Mouse (Mus musculus): ENCODE data around the gene Dolpp1. TPM values are rescaled to one million over a fixed set of nuclear protein-coding genes. Genes with fewer than 3 reads are reported as not detected.

Dolpp1 gene
- total RNA-seq (2021), result 1 to 10 TPM; 5.3 to 6.1 TPM
- long read RNA-seq, experiment 1, transcript Dolpp1-201 (8 exons, 2,251 nt), result major isoform, 8 of 9 reads
- long read RNA-seq, experiment 1, partial matches to known transcripts, result 0 of 9 reads
- long read RNA-seq, experiment 1, other reads (novel, unspliced or antisense), result 1 of 9 reads
- long read RNA-seq, experiment 2, transcript Dolpp1-201 (8 exons, 2,251 nt), result major isoform, 6 of 8 reads
- long read RNA-seq, experiment 2, partial matches to known transcripts, result 0 of 8 reads
- long read RNA-seq, experiment 2, other reads (novel, unspliced or antisense), result 2 of 8 reads

DNA sequence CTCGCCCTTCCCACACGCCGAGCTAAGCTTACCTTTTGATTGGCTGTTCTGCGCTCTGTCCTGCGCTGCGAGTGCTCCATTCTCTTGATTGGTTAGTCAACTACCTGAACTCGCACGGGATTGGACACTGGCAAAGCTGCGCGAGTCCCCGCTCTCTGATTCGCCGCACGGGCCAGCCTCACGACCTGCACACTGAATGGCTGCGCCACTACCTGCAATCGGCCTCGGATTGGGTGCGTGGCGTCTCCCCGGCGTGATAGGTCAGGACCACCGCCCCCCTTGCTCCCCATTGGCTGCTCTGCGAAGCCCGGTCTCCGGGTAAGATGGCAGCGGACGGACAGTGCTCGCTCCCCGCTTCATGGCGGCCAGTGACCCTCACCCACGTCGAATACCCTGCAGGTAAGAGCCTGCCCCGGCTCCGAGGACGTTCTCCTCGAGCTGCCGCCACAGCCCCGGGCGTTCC, at the start of gene Dolpp1:
Gene Dolpp1 (plus strand): TSS at position 141 of the 463 bp plus-strand sequence.
- intact Hi-C loops (cut with DNase I), result no loop called here
- peak within 1 kb of the TSS; percentile 83 for H3K4me3 ChIP-seq

DNA sequence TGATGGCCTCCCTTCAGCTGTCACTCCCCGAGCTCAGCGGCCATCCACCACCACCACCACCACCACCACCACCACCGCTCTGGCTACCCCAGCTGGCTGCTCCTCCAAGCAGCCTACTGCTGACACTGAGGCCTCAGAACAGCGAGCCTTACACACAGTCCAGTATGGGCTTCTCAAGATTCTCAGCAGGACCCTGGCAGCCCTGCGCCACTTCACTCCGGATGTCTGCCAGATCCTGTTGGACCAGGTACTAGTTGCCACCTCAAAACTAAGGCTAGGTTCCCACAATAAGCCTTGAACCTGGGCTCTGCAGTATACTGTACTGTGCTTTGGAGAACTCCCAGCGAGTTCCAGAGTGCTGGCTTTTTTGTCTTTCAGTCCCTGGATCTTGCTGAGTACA, 49.5 kb upstream of the Dolpp1 start:
- intact Hi-C loops (cut with DNase I), result no loop called here

More for the DNA sequence above, at the start of gene Dolpp1:
- DNase-seq, result peak; percentile 99
- TF ChIP-seq CTCF (IDR thresholded peaks at IDR 0.05), result no peak
- H3K27ac ChIP-seq, result peak within 1 kb of the TSS; percentile 93

DNA sequence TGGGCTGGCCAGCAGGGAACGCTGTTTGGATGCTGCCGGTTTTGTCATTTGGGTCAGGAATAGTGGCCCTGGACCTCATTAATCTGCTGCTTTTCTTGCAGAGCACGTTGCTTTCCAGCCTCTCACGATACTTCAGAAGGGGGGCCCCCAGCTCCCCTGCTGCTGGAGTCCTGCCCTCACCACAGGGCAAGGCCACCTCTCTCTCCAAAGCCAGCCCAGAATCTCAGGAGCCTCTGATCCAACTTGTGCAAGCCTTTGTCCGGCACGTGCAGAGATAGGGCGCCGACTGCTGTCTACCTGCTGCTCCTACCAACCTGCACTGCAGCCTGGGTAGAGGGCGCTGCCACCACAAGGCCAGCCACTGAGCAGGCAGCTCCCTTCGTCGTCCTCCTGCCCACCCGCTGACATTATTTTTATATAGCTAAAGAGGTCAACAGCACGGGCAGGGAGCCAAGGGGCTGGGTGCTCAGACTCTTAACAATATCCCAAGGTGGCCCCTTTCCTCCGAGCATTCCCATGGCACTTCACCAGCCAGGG, 48.4 kb upstream of the Dolpp1 start:
- H3K27ac ChIP-seq, result peak overlapping the region; percentile 16; the same call in 1 of the 2 replicates
- DNase-seq, result no peak
- TF ChIP-seq CTCF (IDR thresholded peaks at IDR 0.05), result no peak

More for the DNA sequence above, 49.5 kb upstream of the Dolpp1 start:
- DNase-seq, result no peak
- TF ChIP-seq CTCF (IDR thresholded peaks at IDR 0.05), result no peak
- Histone ChIP-seq H3K27ac (no peak overlapping the region), H3K4me3 (no peak overlapping the region)

DNA sequence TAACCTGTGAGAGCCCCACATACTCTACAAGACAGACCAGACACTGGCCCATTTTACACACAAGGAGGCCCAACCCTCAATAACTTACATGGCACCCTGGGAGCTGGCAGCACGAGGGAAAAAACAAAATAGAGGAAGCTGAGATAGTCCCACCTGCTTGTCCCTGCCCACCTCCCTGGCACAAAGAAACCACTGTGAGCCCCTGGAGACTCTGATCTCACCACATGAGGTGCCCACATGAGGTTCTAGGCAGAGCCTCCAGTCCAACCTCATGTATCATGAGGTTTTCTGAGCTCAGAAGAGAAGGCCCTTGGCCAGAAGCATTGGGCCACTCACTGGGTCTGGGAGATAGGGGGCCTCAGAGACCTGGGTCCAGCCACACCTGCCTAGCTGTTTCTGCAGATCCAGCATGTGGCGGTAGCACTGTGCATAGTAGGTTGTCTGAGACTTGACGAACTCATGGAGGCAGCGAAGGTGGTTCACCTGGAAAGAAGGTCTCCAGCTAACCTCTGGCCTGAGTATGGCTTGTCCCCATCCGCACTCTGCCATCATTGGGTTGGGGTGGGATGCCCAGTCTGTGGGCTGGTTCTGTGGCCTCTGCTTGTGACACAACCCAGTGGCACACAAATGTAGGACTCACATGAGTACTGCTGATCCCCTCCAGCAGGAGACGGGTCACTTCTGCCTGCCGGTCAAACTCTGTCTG, 45.9 kb upstream of the Dolpp1 start:
- intact Hi-C loops (cut with DNase I), result no loop called here
- Histone ChIP-seq H3K27ac (no peak overlapping the region), H3K4me3 (no peak overlapping the region)
- no peak for TF ChIP-seq CTCF (IDR thresholded peaks at IDR 0.05)
- DNase-seq, result no peak

More for the DNA sequence above, 48.4 kb upstream of the Dolpp1 start:
- intact Hi-C loops (cut with DNase I), result no loop called here
- H3K4me3 ChIP-seq, result no peak overlapping the region

DNA sequence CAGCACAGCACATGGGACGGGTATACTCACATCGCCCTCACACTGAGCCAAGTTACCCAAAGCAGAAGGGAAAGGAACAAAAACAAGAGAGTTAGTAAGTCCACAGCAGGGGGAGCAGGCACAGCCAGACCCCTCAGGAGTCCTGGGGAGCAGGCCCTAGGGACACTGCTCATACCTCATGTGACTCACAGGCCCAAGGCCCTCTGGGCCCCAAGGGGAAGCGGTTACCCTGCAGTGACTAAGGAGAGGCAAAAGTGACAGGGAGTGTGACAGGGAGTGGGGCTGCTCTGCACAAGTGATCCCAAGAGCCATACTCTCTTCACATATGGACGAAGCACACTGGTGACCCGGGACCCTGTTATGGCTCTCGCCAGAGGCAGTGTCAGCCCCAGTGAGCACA, 42.9 kb upstream of the Dolpp1 start:
- intact Hi-C loops (cut with DNase I), result no loop called here

DNA sequence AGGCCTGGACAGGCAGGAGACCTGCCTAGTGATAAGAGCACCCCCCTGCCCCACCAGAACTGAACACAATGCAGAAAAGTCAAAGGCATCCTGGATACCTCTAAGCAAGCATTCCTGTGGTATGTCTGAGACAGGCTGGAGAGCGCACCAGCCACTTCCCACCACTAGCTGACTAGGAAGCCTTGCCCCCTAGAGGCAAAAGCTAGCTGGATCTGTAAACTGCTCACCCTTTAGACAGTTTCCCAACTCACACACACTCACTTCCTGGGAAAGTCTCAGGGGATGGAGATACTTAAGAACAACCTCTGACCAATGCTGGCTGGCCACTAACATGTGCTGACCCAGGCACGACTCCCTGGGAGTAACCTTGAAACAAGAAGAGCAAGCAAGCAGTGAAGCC, 40.9 kb upstream of the Dolpp1 start:
- Histone ChIP-seq H3K4me3 (no peak overlapping the region), H3K27ac (no peak overlapping the region)
- intact Hi-C loops (cut with DNase I), result no loop called here
- DNase-seq, result no peak
- TF ChIP-seq CTCF (IDR thresholded peaks at IDR 0.05), result peak; percentile 33

More for the DNA sequence above, 42.9 kb upstream of the Dolpp1 start:
- no peak for DNase-seq
- H3K27ac ChIP-seq, result no peak overlapping the region
- TF ChIP-seq CTCF (IDR thresholded peaks at IDR 0.05), result no peak
- H3K4me3 ChIP-seq, result no peak overlapping the region

DNA sequence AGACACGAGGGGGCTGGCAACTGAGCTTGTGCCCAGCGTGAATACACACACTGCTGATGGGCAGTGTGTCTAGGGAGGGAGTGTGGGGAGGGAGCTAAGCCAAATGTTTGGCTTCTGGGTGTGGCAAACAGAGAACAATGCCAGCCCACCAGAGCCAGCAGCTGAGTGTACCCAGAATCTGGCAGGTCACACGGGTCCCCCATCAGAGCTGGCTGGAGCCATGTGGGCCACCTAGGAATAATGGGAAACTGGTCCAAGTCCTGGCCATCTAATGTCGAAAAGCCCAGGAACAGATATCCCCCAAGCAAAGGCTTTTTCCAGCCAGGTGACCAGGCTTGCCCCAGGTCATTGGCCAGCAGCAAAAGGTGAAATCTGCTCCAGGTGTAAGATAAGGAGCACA, 36.2 kb upstream of the Dolpp1 start:
- TF ChIP-seq CTCF (IDR thresholded peaks at IDR 0.05), result no peak
- peak overlapping the region; percentile 84; the same call in 1 of the 2 replicates for H3K27ac ChIP-seq
- DNase-seq, result no peak
- intact Hi-C loops (cut with DNase I), result loop anchor here (5.0 kb wide), 1 partner anchor 69 kb away; the partner anchor contains the start of genes Dolk and Nup188
- no peak overlapping the region for H3K4me3 ChIP-seq

DNA sequence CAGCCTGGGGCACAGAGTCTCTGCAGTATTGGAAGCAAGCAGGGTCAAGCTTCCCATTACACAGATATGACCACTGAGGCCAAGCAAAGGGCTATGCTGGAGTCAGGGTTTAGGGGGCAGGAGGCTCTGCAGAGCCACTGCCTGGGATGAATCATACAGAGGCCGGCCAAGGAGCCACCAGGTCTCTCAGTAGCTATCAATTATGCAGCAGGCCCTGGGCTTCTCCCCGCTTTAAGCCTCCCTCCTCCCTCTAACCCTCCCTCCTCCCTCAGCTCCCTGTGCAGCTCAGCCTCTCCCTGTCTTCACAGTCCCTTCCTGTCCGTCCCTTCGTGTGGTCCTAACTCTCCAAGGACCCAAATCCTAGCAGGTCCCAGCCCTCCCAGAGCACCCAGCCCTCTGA, 35.8 kb upstream of the Dolpp1 start:
- Histone ChIP-seq H3K27ac (peak overlapping the region; percentile 84; the same call in 1 of the 2 replicates), H3K4me3 (no peak overlapping the region)
- no peak for DNase-seq
- intact Hi-C loops (cut with DNase I), result loop anchor here (5.0 kb wide), 1 partner anchor 69 kb away; the partner anchor contains the start of genes Dolk and Nup188
- no peak for TF ChIP-seq CTCF (IDR thresholded peaks at IDR 0.05)

DNA sequence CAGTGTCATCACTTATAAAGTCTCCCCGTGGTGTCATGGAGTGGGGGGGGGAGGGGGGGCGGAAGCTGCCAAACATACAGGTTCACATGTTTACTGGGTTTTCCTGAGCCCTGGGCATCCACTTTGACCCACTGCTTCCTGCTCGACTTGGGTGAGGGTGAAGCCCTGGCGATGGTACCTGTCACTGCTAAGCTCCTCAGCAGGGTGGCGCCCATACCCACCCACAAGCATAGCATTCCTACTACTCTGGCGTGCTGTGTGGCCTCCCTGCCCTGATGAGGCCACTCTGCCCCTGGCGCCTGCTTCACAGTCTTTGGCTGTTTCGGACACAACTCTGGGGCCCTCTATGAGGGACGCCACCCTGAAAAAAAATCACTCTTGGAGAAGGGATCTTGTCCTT, 35.1 kb upstream of the Dolpp1 start:
- intact Hi-C loops (cut with DNase I), result loop anchor here (5.0 kb wide), 1 partner anchor 70 kb away; the partner anchor contains the start of genes Dolk and Nup188
- no peak for DNase-seq
- H3K27ac ChIP-seq, result peak overlapping the region; percentile 84
- H3K4me3 ChIP-seq, result no peak overlapping the region
- no peak for TF ChIP-seq CTCF (IDR thresholded peaks at IDR 0.05)

DNA sequence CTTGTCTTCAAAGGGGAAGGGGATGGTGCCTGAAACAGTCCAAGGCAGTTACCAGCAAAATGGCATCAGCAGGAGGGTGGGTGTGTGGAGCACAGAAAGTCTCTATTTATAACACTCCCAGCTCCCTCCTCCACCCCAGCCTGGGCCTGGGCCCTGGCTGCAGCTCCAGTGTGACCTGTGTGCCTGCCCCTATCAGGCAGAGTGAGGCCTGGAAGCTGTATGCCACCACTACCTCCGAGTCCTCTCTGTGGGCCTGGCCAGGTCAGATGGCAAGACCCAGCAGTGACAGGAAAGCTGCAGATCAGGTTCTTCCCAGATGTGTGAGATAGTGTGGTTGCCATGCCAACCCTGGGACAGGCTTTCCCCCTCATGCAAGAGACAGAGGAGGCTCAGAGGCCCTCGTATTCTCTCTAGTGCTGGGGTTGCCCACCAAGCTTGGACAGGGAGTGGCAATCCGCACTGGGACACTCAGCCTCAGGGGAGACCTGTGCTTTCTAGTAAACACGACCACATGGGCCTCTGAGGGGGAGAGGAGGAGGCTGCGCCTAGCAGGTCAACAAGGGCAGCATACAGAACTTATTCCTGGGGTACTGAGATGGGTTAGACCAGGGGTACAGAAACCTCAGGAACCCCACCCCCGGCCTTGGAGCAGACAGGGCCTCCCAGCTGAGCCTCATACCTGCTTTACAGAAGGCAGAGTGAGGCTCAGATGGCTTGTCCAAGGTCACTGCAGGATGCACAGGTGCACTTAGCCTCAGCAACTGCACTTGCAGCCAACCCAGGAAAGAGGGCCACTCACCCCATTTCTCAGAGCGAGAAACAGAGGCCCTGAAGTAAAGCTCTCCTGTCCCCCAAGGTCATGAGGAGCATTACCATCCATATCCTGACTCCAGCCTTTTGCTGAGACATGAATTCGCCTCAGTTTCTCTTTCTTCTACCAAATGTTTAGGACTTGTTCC, 34.2 kb upstream of the Dolpp1 start:
- peak; percentile 47 for DNase-seq
- TF ChIP-seq CTCF (IDR thresholded peaks at IDR 0.05), result no peak
- H3K4me3 ChIP-seq, result peak overlapping the region; percentile 96
- intact Hi-C loops (cut with DNase I), result loop anchor here (5.0 kb wide), 1 partner anchor 71 kb away; the partner anchor contains the start of genes Dolk and Nup188
- H3K27ac ChIP-seq, result peak overlapping the region; percentile 84
